Mouse (Mus musculus): Measurements from ENCODE around the gene Gabrg3.
"Not testable (repeated sequence)": the region's sequence is repeated elsewhere in the genome, so short reads cannot be mapped to it uniquely, and the experiment has no call there.

Gabrg3 gene

GRCm38 (mm10) chr7:57312018-57312417, 75.0 kb downstream of the Gabrg3 start:
- DNase-seq (ENCODE audit: low spot score) = no peak

- DNase-seq (ENCODE audit: low spot score) = no peak
Observed at GRCm38 (mm10) chr7:57307337-57307736, 79.7 kb downstream of the Gabrg3 start.

- no peak for DNase-seq (ENCODE audit: low spot score)
Observed at GRCm38 (mm10) chr7:57296639-57297038, 90.3 kb downstream of the Gabrg3 start.

GRCm38 (mm10) chr7:57294127-57294526, 92.9 kb downstream of the Gabrg3 start:
- DNase-seq (ENCODE audit: low spot score) = no peak

GRCm38 (mm10) chr7:57293564-57293963, 93.4 kb downstream of the Gabrg3 start:
- DNase-seq (ENCODE audit: low spot score) = no peak

- DNase-seq (ENCODE audit: low spot score) = no peak
Observed at GRCm38 (mm10) chr7:57283186-57283585, 103.8 kb downstream of the Gabrg3 start.

GRCm38 (mm10) chr7:57278841-57279240, 108.1 kb downstream of the Gabrg3 start:
- DNase-seq (ENCODE audit: low spot score) = no peak

- no peak for DNase-seq (ENCODE audit: low spot score)
Observed at GRCm38 (mm10) chr7:57260201-57260600, 126.8 kb downstream of the Gabrg3 start.

- DNase-seq (ENCODE audit: low spot score) = no peak
Observed at GRCm38 (mm10) chr7:57258893-57259574, 128.0 kb downstream of the Gabrg3 start.

GRCm38 (mm10) chr7:57243981-57244380, 143.0 kb downstream of the Gabrg3 start:
- DNase-seq (ENCODE audit: low spot score) = no peak

- no peak for DNase-seq (ENCODE audit: low spot score)
Observed at GRCm38 (mm10) chr7:57214119-57214518, 172.9 kb downstream of the Gabrg3 start.

- no peak for DNase-seq (ENCODE audit: low spot score)
Observed at GRCm38 (mm10) chr7:57186015-57186414, 201.0 kb downstream of the Gabrg3 start.

GRCm38 (mm10) chr7:57175891-57176545, 211.0 kb downstream of the Gabrg3 start:
- not testable (repeated sequence) for DNase-seq (ENCODE audit: low spot score)

GRCm38 (mm10) chr7:57166931-57167330, 220.1 kb downstream of the Gabrg3 start:
- no peak for DNase-seq (ENCODE audit: low spot score)

- no peak for DNase-seq (ENCODE audit: low spot score)
Observed at GRCm38 (mm10) chr7:57158211-57158610, 228.8 kb downstream of the Gabrg3 start.

GRCm38 (mm10) chr7:57153743-57154142, 233.2 kb downstream of the Gabrg3 start:
- DNase-seq (ENCODE audit: low spot score) = no peak

GRCm38 (mm10) chr7:57150768-57151167, 236.2 kb downstream of the Gabrg3 start:
- DNase-seq (ENCODE audit: low spot score) = no peak

- DNase-seq (ENCODE audit: low spot score) = no peak
Observed at GRCm38 (mm10) chr7:57138072-57138704, 248.8 kb downstream of the Gabrg3 start.

GRCm38 (mm10) chr7:57133009-57133408, 254.0 kb downstream of the Gabrg3 start:
- no peak for DNase-seq (ENCODE audit: low spot score)

- DNase-seq (ENCODE audit: low spot score) = no peak
Observed at GRCm38 (mm10) chr7:57132471-57132870, 254.5 kb downstream of the Gabrg3 start.

- no peak for DNase-seq (ENCODE audit: low spot score)
Observed at GRCm38 (mm10) chr7:57100065-57100464, 286.9 kb downstream of the Gabrg3 start.

- no peak for DNase-seq (ENCODE audit: low spot score)
Observed at GRCm38 (mm10) chr7:57082071-57082470, 304.9 kb downstream of the Gabrg3 start.

GRCm38 (mm10) chr7:57071435-57072160, 315.4 kb downstream of the Gabrg3 start:
- no peak for DNase-seq (ENCODE audit: low spot score)

Measured in yolk sac, embryonic 10.5 days (tissue).